In the genomic region with DNA sequence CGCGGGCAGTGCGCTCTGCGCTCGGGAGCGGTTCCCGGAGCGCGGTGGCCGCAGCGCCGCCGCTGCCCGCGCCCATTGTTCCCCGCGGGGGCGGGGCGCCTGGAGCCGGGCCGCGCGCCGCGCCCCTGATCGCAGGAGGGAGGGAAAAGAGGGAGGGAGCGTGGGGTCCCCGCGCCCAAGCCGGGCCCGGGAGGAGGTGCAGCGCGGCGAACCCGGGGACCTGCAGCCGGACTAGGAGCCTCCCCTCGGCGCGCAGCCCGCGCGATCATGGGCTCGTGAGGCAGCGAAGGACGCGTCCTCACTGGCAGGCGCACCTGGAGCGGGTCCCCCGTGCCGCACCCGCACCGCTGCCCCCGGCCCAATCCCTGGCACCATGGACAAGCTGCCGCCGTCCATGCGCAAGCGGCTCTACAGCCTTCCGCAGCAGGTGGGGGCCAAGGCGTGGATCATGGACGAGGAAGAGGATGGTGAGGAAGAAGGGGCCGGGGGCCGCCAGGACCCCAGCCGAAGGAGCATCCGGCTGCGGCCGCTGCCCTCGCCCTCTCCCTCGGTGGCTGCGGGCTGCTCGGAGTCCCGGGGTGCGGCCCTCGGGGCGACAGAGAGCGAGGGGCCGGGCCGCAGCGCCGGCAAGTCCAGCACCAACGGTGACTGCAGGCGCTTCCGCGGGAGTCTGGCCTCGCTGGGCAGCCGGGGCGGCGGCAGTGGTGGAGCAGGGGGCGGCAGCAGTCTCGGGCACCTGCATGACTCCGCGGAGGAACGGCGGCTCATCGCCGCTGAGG, we compare ENCODE assay signal across 8 mouse cellular contexts. TPM values are rescaled to one million over a fixed set of nuclear protein-coding genes. Genes with fewer than 3 reads are reported as not detected.
DNase-seq lines count a peak whose midpoint lies in the region; ATAC-seq and TF ChIP-seq lines count a peak whose summit lies in the region.

Gene Hcn4 (plus strand): TSS at position 274 of the 779 bp plus-strand sequence.

- H3K9me3 ChIP-seq in kidney, embryonic 16.5 days (ENCODE audit: low read length): no peaks in the 10 kb centered on the region
- no peaks in the 10 kb centered on the region for H3K9me3 ChIP-seq in embryonic facial prominence, embryonic 11.5 days (replicated peaks; ENCODE audit: control insufficient read depth, low read length)
- no peaks in the 10 kb centered on the region for H3K9me3 ChIP-seq in intestine, postnatal 0 days (ENCODE audit: control insufficient read depth)
- H3K9me3 ChIP-seq in midbrain, postnatal 0 days (ENCODE audit: low read length): no peaks in the 10 kb centered on the region

- DNase-seq in kidney, adult 9 months: no peak
- DNase-seq in ZHBTc4 (ENCODE audit: low read depth, low spot score): peak; percentile 64
- DNase-seq in embryonic facial prominence, embryonic 11.5 days (ENCODE audit: low spot score): peak; percentile 55
- DNase-seq in midbrain, postnatal 0 days (ENCODE audit: low spot score): peak; percentile 35
- no peak for DNase-seq in frontal cortex, postnatal 25 days (ENCODE audit: low spot score in 2 of 2)
- DNase-seq in layer of hippocampus, postnatal 25 days (ENCODE audit: extremely low spot score in 1 of 2, low spot score in 1 of 2): no peak

- H3K9ac ChIP-seq in kidney, embryonic 16.5 days (replicated peaks; ENCODE audit: low read length): peak within 1 kb of the TSS; percentile 65
- peak within 1 kb of the TSS; percentile 73 for H3K9ac ChIP-seq in embryonic facial prominence, embryonic 11.5 days (replicated peaks; ENCODE audit: low read length)
- peak within 1 kb of the TSS; percentile 31 for H3K9ac ChIP-seq in intestine, postnatal 0 days (ENCODE audit: low read depth, low read length)
- peak within 1 kb of the TSS; percentile 79 for H3K9ac ChIP-seq in midbrain, postnatal 0 days (replicated peaks; ENCODE audit: low read length, poor library complexity, severe bottlenecking)

- H3K4me2 ChIP-seq in kidney, embryonic 16.5 days (replicated peaks; ENCODE audit: low read depth, low read length): peak within 1 kb of the TSS; percentile 98
- H3K4me2 ChIP-seq in embryonic facial prominence, embryonic 11.5 days (ENCODE audit: low read depth, low read length): peak within 1 kb of the TSS; percentile 87
- peak within 1 kb of the TSS; percentile 98 for H3K4me2 ChIP-seq in intestine, postnatal 0 days (replicated peaks; ENCODE audit: low read depth)
- peak within 1 kb of the TSS; percentile 86 for H3K4me2 ChIP-seq in midbrain, postnatal 0 days (ENCODE audit: low read depth, low read length, poor library complexity, severe bottlenecking)

- no peaks in the 10 kb centered on the region for H3K36me3 ChIP-seq in kidney, embryonic 16.5 days (ENCODE audit: insufficient read depth, low read length)
- no peaks in the 10 kb centered on the region for H3K36me3 ChIP-seq in embryonic facial prominence, embryonic 11.5 days (replicated peaks; ENCODE audit: control insufficient read depth, insufficient read depth, low read depth, low read length)
- H3K36me3 ChIP-seq in intestine, postnatal 0 days (ENCODE audit: control insufficient read depth, insufficient read depth): no peaks in the 10 kb centered on the region
- H3K36me3 ChIP-seq in midbrain, postnatal 0 days (ENCODE audit: insufficient read depth, low read length): peaks cover 3% of the 10 kb centered on the region; the same call in 1 of the 2 replicates

- H3K4me1 ChIP-seq in kidney, embryonic 16.5 days (ENCODE audit: insufficient read depth, low read length): peaks cover 17% of the 10 kb centered on the region
- peaks cover 6% of the 10 kb centered on the region for H3K4me1 ChIP-seq in embryonic facial prominence, embryonic 11.5 days (ENCODE audit: control insufficient read depth, insufficient read depth, low read length)
- H3K4me1 ChIP-seq in intestine, postnatal 0 days (replicated peaks; ENCODE audit: control insufficient read depth, insufficient read depth, low read length): 0 out of 2 replicates have a peak, but pooled peaks cover 4% of the 10 kb centered on the region
- H3K4me1 ChIP-seq in midbrain, postnatal 0 days (ENCODE audit: insufficient read depth, low read length): peaks cover 28% of the 10 kb centered on the region

- H3K4me3 ChIP-seq in kidney, embryonic 16.5 days (ENCODE audit: low read length): peak within 1 kb of the TSS; percentile 71
- H3K4me3 ChIP-seq in embryonic facial prominence, embryonic 11.5 days (ENCODE audit: low read depth, low read length): peak within 1 kb of the TSS; percentile 70
- H3K4me3 ChIP-seq in intestine, postnatal 0 days (ENCODE audit: low read depth, low read length): peak within 1 kb of the TSS; percentile 65
- H3K4me3 ChIP-seq in midbrain, postnatal 0 days (ENCODE audit: low read depth, low read length): peak within 1 kb of the TSS; percentile 95

- H3K27ac ChIP-seq in kidney, embryonic 16.5 days (ENCODE audit: low read length): no peak within 1 kb of the TSS
- H3K27ac ChIP-seq in embryonic facial prominence, embryonic 11.5 days (replicated peaks; ENCODE audit: low read depth, low read length): no peak within 1 kb of the TSS; the same call in 1 of the 2 replicates
- H3K27ac ChIP-seq in intestine, postnatal 0 days (ENCODE audit: low read depth, low read length): no peak within 1 kb of the TSS
- H3K27ac ChIP-seq in midbrain, postnatal 0 days (ENCODE audit: low read depth, low read length): peak within 1 kb of the TSS; percentile 86

- H3K27me3 ChIP-seq in kidney, embryonic 16.5 days (ENCODE audit: insufficient read depth, low read length): peaks cover 69% of the 10 kb centered on the region
- H3K27me3 ChIP-seq in embryonic facial prominence, embryonic 11.5 days (ENCODE audit: control insufficient read depth, insufficient read depth, low read length): peaks cover 19% of the 10 kb centered on the region
- H3K27me3 ChIP-seq in intestine, postnatal 0 days (replicated peaks; ENCODE audit: control insufficient read depth, insufficient read depth, low read length): peaks cover 61% of the 10 kb centered on the region
- H3K27me3 ChIP-seq in midbrain, postnatal 0 days (ENCODE audit: insufficient read depth, low read length): 0 out of 2 replicates have a peak, but pooled peaks cover 4% of the 10 kb centered on the region

- WGBS in kidney, embryonic 16.5 days: under 1% methylated on average over 66 of the region's 95 CpGs
- WGBS in embryonic facial prominence, embryonic 11.5 days: under 1% methylated on average over 42 of the region's 95 CpGs
- WGBS in intestine, postnatal 0 days: under 1% methylated on average over 79 of the region's 95 CpGs
- WGBS in midbrain, postnatal 0 days: 1% methylated on average over 54 of the region's 95 CpGs

- peak; percentile 17; the same call in 1 of the 2 replicates for ATAC-seq in kidney, embryonic 16.5 days (ENCODE audit: low FRiP score, low TSS enrichment)
- ATAC-seq in embryonic facial prominence, embryonic 11.5 days (replicated peaks; ENCODE audit: insufficient number of reproducible peaks, low FRiP score, low TSS enrichment, low read depth): peak; percentile 25; the same call in 1 of the 2 replicates
- ATAC-seq in intestine, postnatal 0 days: peak; percentile 23; the same call in 1 of the 2 replicates
- peak; percentile 33 for ATAC-seq in midbrain, postnatal 0 days (ENCODE audit: low FRiP score)

- no peak for TF ChIP-seq CTCF in intestine, postnatal 0 days (IDR thresholded peaks at IDR 0.05; ENCODE audit: low read depth)
- TF ChIP-seq CTCF in midbrain, postnatal 0 days (IDR thresholded peaks at IDR 0.05): no peak

RNA-seq across cellular contexts. Expression of gene Hcn4, which starts in this region (rescaled TPM):
- polyA plus RNA-seq in kidney, embryonic 16.5 days (2015; fragmentation: Nextera tagmentation; extraction: Ambion mirVana): 0.34 and 0.39 TPM in 2 replicates
- polyA plus RNA-seq in embryonic facial prominence, embryonic 11.5 days (2014; fragmentation: Nextera tagmentation; extraction: Ambion mirVana): 0.39 and 0.41 TPM in 2 replicates
- 0.27 TPM in 2 replicates for polyA plus RNA-seq in intestine, postnatal 0 days (2015; fragmentation: Nextera tagmentation; extraction: Ambion mirVana)
- 34.6 and 42.3 TPM in 2 replicates for total RNA-seq in midbrain, postnatal 0 days (2014; rRNA removed)
- 3.8 and 4.1 TPM in 2 replicates for polyA plus RNA-seq in midbrain, postnatal 0 days (2015; fragmentation: Nextera tagmentation; extraction: Ambion mirVana)
- total RNA-seq in layer of hippocampus, postnatal 25 days (2021): 1 to 10 TPM; 1.9 TPM

Comparison
In these comparisons a context has a peak if more than half of its experiments do, and no peak if none do; other contexts are left out.
1. RNA of gene Hcn4 (total RNA-seq): 34.6 to 42.3 TPM in midbrain, postnatal 0 days; 1.9 TPM in layer of hippocampus, postnatal 25 days; every median in the first group is over 10 times any median in the second.
2. Peak in ATAC-seq, H3K4me3 ChIP-seq, H3K9ac ChIP-seq and H3K4me2 ChIP-seq in kidney, embryonic 16.5 days; RNA of the gene not detected or under 1 TPM.
3. Peak in DNase-seq, ATAC-seq, H3K4me3 ChIP-seq, H3K9ac ChIP-seq and H3K4me2 ChIP-seq in embryonic facial prominence, embryonic 11.5 days; RNA of the gene not detected or under 1 TPM.
4. Peak in ATAC-seq, H3K4me3 ChIP-seq, H3K9ac ChIP-seq and H3K4me2 ChIP-seq in intestine, postnatal 0 days; RNA of the gene not detected or under 1 TPM.
5. DNase-seq: peak in ZHBTc4 (single experiment) and midbrain, postnatal 0 days (single experiment); none in kidney, adult 9 months (single experiment), frontal cortex, postnatal 25 days (0 of 2) and layer of hippocampus, postnatal 25 days (0 of 2).
6. Peak in every context shown above with its lines, with median percentiles within 50 percentile points of each other: ATAC-seq, H3K4me2 ChIP-seq, H3K4me3 ChIP-seq and H3K9ac ChIP-seq.